Mouse (Mus musculus) G1E (cell line): Measurements from ENCODE around the gene Csf3.

Experiments used
- CTCF ChIP-seq: IDR thresholded peaks from 2 replicates; pipeline ENCODE4 v1.5.1; 2012; ENCODE audit warnings: low read depth, low read length, inconsistent platforms, mixed read lengths
- GATA1 ChIP-seq: IDR thresholded peaks from 2 replicates; pipeline ENCODE4 v1.6.1; 2012; ENCODE audit warnings: borderline replicate concordance, low read length, inconsistent platforms, mixed read lengths

- TF ChIP-seq CTCF (no peak), GATA1 (no peak)
Observed at GRCm38 (mm10) chr11:98749716-98750115, 48.7 kb downstream of the Csf3 start.
